In genomic region chr14:26934891-26935290, GRCm38 (mm10) we compare ENCODE assay signal across 22 mouse cellular contexts. TPM values are rescaled to one million over a fixed set of nuclear protein-coding genes. Genes with fewer than 3 reads are reported as not detected.
"Had no signal": no experiment of that assay in that cellular context is flagged by ENCODE, and none has a peak within 500 bp of the region (broad histone marks: within the 10 kb centered on the region; RNA-seq: fewer than 3 reads in every experiment).

No protein-coding gene starts in this region.

- ATAC-seq: inflammation-experienced regulatory T-cells, adult 6 months; intestine, embryonic 16.5 days; liver, postnatal 0 days; lung, postnatal 0 days; midbrain, embryonic 15.5 days had no signal

- H3K9ac ChIP-seq: limb, embryonic 12.5 days; limb, embryonic 15.5 days; liver, embryonic 14.5 days; liver, postnatal 0 days; lung, embryonic 14.5 days; midbrain, embryonic 12.5 days; midbrain, embryonic 15.5 days; neural tube, embryonic 12.5 days; neural tube, embryonic 15.5 days had no signal

- H3K4me1 ChIP-seq: limb, embryonic 12.5 days; limb, embryonic 15.5 days; midbrain, embryonic 12.5 days; midbrain, embryonic 15.5 days; neural tube, embryonic 12.5 days; neural tube, embryonic 15.5 days had no signal

- H3K27ac ChIP-seq: limb, embryonic 12.5 days; limb, embryonic 15.5 days; liver, embryonic 14.5 days; macrophage; midbrain, embryonic 12.5 days; midbrain, embryonic 15.5 days; neural tube, embryonic 12.5 days; neural tube, embryonic 15.5 days; stomach, postnatal 0 days had no signal

- H3K27me3 ChIP-seq: limb, embryonic 12.5 days; limb, embryonic 15.5 days; midbrain, embryonic 12.5 days; midbrain, embryonic 15.5 days; neural tube, embryonic 12.5 days; neural tube, embryonic 15.5 days had no signal

- DNase-seq: left cerebral cortex, postnatal 4 days; liver, postnatal 0 days; lung, embryonic 14.5 days; right cerebral cortex, adult 18-20 months; right cerebral cortex, postnatal 14 days; right cerebral cortex, postnatal 4 days; thymus, postnatal 36 days had no signal

- H3K9me3 ChIP-seq: limb, embryonic 12.5 days; limb, embryonic 15.5 days; midbrain, embryonic 12.5 days; midbrain, embryonic 15.5 days; neural tube, embryonic 12.5 days; neural tube, embryonic 15.5 days had no signal

- H3K4me3 ChIP-seq: limb, embryonic 12.5 days; limb, embryonic 15.5 days; midbrain, embryonic 12.5 days; midbrain, embryonic 15.5 days; neural tube, embryonic 12.5 days; neural tube, embryonic 15.5 days had no signal

- H3K4me2 ChIP-seq: limb, embryonic 12.5 days; limb, embryonic 15.5 days; liver, embryonic 11.5 days; lung, embryonic 14.5 days; midbrain, embryonic 12.5 days; midbrain, embryonic 15.5 days; neural tube, embryonic 12.5 days; neural tube, embryonic 15.5 days had no signal

RNA-seq across cellular contexts. Expression of gene Asb14, which starts 40.5 kb away (rescaled TPM):
- polyA plus RNA-seq: intestine, embryonic 16.5 days; limb, embryonic 12.5 days; liver, embryonic 11.5 days; liver, embryonic 14.5 days; liver, postnatal 0 days; lung, embryonic 14.5 days; macrophage; midbrain, embryonic 12.5 days; stomach, embryonic 14.5 days; urinary bladder, adult 2 months had no signal

RNA-seq across cellular contexts. Expression of gene Hesx1, which starts 59.3 kb away (rescaled TPM):
- polyA plus RNA-seq: limb, embryonic 12.5 days; limb, embryonic 15.5 days; lung, embryonic 14.5 days; lung, postnatal 0 days; midbrain, embryonic 12.5 days; stomach, embryonic 14.5 days had no signal
